Mouse (Mus musculus) embryonic facial prominence, embryonic 13.5 days (tissue): ENCODE measurements around the gene Gamt. TPM values are rescaled to one million over a fixed set of nuclear protein-coding genes. Genes with fewer than 3 reads are reported as not detected.
"Not testable (repeated sequence)": the region's sequence is repeated elsewhere in the genome, so short reads cannot be mapped to it uniquely, and the experiment has no call there.

Experiments used
- ATAC-seq: fragments of 200-750 bp; cut with Nextera tagmentation; 2 replicates; pipeline ENCODE4 v1.8.0; 2017; ENCODE audit warnings: low read depth; ENCODE audit not compliant: insufficient number of reproducible peaks, insufficient read depth, low FRiP score, low TSS enrichment
- H3K27ac ChIP-seq: fragments of 300-500 bp; sonication (generic); 2 replicates; pipeline ENCODE4 v1.5.1; 2015; ENCODE audit warnings: moderate library complexity, mild to moderate bottlenecking, inconsistent platforms
- H3K27me3 ChIP-seq: fragments of 300-500 bp; sonication (generic); 2 replicates; pipeline ENCODE4 v1.6.1; 2015; ENCODE audit warnings: mild to moderate bottlenecking, inconsistent platforms
- H3K36me3 ChIP-seq: fragments of 300-500 bp; sonication (generic); 2 replicates; pipeline ENCODE4 v1.6.1; 2015; ENCODE audit warnings: mild to moderate bottlenecking, inconsistent platforms
- H3K4me1 ChIP-seq: fragments of 300-500 bp; sonication (generic); 2 replicates; pipeline ENCODE4 v1.6.1; 2015; ENCODE audit warnings: inconsistent platforms
- H3K4me2 ChIP-seq: fragments of 300-500 bp; sonication (generic); 2 replicates; pipeline ENCODE4 v1.6.1; 2015; ENCODE audit warnings: moderate library complexity, mild to moderate bottlenecking, inconsistent platforms
- H3K4me3 ChIP-seq: fragments of 300-500 bp; sonication (generic); 2 replicates; pipeline ENCODE4 v1.5.1; 2015; ENCODE audit warnings: mild to moderate bottlenecking, inconsistent platforms
- H3K9ac ChIP-seq: fragments of 300-500 bp; sonication (generic); 2 replicates; pipeline ENCODE4 v1.6.1; 2015; ENCODE audit warnings: mild to moderate bottlenecking, inconsistent platforms
- H3K9me3 ChIP-seq: fragments of 300-500 bp; sonication (generic); 2 replicates; pipeline ENCODE4 v1.6.1; 2016; ENCODE audit warnings: inconsistent platforms
- WGBS: fragments of 180-500 bp; shearing (Covaris S2); methylation state at CpG from one replicate; pipeline ENCODE4 v1.1.7; 2015; ENCODE audit warnings: mixed read lengths; 5-methylcytosine and 5-hydroxymethylcytosine counted together
- polyA plus RNA-seq: library from polyadenylated mRNA; unstranded; fragments of >200 nt; fragmentation: Nextera tagmentation; extraction: Ambion mirVana; gene quantifications from 2 replicates; pipeline ENCODE4 v1.2.1, GENCODE M21; 2015

Gene Gamt
- polyA plus RNA-seq, 1 experiment from 2014 or later, result 27.2 TPM

- 87% methylated on average over 3 of the region's 3 CpGs for WGBS
- H3K4me3 ChIP-seq, result no peak overlapping the region
- 0 out of 2 replicates have a peak overlapping the region, but pooled peaks have one; percentile 6 for H3K9ac ChIP-seq
- no peak for ATAC-seq
- H3K27ac ChIP-seq, result no peak overlapping the region
- H3K9me3 ChIP-seq, result no peaks in the 10 kb centered on the region
- H3K4me1 ChIP-seq, result peaks cover 14% of the 10 kb centered on the region
- no peak overlapping the region for H3K4me2 ChIP-seq
- H3K36me3 ChIP-seq, result peaks cover 72% of the 10 kb centered on the region
- H3K27me3 ChIP-seq, result no peaks in the 10 kb centered on the region
These were observed 18.2 kb downstream of the Gamt start for GRCm38 (mm10) chr10:80242607-80243006.

DNA sequence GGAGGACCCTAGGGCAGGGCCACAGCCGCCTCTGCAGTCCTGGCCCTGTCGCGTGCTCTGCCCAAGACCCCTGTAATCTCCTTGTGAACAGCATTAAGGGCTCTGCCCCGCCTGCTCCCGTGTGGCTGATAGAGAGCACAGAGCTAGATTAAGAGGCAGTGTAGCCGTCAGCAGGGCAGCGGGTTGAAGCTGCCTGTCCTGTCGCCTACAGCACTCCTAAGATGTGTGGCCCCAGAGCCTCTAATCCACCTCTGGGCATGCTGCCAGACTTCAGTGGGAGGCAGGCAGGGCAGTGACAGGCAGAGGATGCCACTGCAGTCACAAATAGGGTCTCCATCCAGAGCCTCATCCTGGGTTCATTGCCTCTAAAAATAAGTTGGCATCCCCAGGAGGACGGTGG lies 18.7 kb downstream of the Gamt start:
- WGBS, result 78% methylated on average over 9 of the region's 9 CpGs
- no peak for ATAC-seq
- no peaks in the 10 kb centered on the region for H3K27me3 ChIP-seq

GRCm38 (mm10) chr10:80239791-80240190 lies 21.0 kb downstream of the Gamt start:
- 91% methylated on average over 6 of the region's 6 CpGs for WGBS

More for the DNA sequence above, 18.7 kb downstream of the Gamt start:
- Histone ChIP-seq H3K36me3 (peaks cover 78% of the 10 kb centered on the region), H3K4me2 (no peak overlapping the region), H3K9me3 (no peaks in the 10 kb centered on the region), H3K4me1 (peaks cover 14% of the 10 kb centered on the region), H3K4me3 (no peak overlapping the region), H3K9ac (peak overlapping the region; percentile 36; the same call in 1 of the 2 replicates), H3K27ac (0 out of 2 replicates have a peak overlapping the region, but pooled peaks have one; percentile 4)

DNA sequence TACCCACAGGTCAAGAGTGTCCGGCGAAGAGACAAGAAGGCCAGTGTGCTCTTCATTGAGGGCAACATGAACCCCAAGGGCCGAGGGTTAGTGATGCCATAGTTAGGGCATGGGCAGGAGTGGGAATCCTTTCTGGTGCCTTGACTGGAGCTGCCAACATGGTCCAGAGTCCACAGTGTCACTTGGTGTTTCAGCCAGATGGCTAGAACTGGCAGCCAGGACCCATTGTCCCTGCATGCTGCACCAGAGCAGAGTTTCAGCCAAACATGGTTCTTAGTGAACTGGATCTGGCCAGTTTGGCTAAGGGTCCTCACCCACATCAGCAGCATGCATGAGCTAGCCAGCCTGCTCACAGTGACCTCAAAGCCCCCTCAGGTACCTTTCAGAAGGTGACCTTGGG lies 22.5 kb downstream of the Gamt start:
- no peak for ATAC-seq
- Histone ChIP-seq H3K4me3 (no peak overlapping the region), H3K9me3 (no peaks in the 10 kb centered on the region), H3K4me1 (peaks cover 7% of the 10 kb centered on the region), H3K9ac (no peak overlapping the region), H3K4me2 (no peak overlapping the region), H3K36me3 (peaks cover 98% of the 10 kb centered on the region), H3K27ac (no peak overlapping the region), H3K27me3 (no peaks in the 10 kb centered on the region)
- 82% methylated on average over 3 of the region's 3 CpGs for WGBS

More at GRCm38 (mm10) chr10:80239791-80240190, 21.0 kb downstream of the Gamt start:
- peaks cover 98% of the 10 kb centered on the region for H3K36me3 ChIP-seq
- no peaks in the 10 kb centered on the region for H3K27me3 ChIP-seq
- no peaks in the 10 kb centered on the region for H3K9me3 ChIP-seq
- no peak overlapping the region for H3K9ac ChIP-seq
- H3K4me1 ChIP-seq, result 0 out of 2 replicates have a peak, but pooled peaks cover 5% of the 10 kb centered on the region
- no peak overlapping the region for H3K4me2 ChIP-seq
- H3K27ac ChIP-seq, result no peak overlapping the region
- no peak for ATAC-seq
- no peak overlapping the region for H3K4me3 ChIP-seq

DNA sequence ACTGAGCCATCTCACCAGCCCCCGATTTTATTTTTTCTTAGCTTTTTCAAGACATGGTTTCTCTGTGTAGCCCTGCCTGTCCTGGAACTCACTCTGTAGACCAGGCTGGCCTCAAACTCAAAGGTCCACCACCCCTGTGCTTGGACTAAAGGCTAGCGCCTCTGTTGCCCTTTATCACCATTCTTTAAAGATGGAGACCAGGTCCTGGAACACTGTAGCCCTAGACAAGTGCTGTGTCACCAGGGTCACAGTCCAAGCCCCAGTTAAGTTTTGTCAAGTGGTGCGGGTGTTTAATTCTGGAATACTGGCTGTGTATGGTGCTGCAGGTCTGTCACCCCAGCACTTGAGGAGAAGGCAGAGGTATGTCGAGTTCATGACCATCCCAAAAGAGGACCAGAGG lies 23.8 kb downstream of the Gamt start:
- Histone ChIP-seq H3K4me1 (peaks cover 19% of the 10 kb centered on the region), H3K36me3 (peaks cover 98% of the 10 kb centered on the region), H3K4me2 (no peak overlapping the region), H3K27ac (no peak overlapping the region), H3K9me3 (no peaks in the 10 kb centered on the region), H3K9ac (no peak overlapping the region; the same call in 1 of the 2 replicates), H3K27me3 (no peaks in the 10 kb centered on the region), H3K4me3 (no peak overlapping the region)
- no peak for ATAC-seq
- 93% methylated on average over 4 of the region's 4 CpGs for WGBS

GRCm38 (mm10) chr10:80236145-80236825 lies 24.5 kb downstream of the Gamt start:
- 96% methylated on average over 13 of the region's 13 CpGs for WGBS
- no peak for ATAC-seq
- H3K9me3 ChIP-seq, result no peaks in the 10 kb centered on the region
- no peak overlapping the region for H3K27ac ChIP-seq
- no peak overlapping the region for H3K9ac ChIP-seq
- no peak overlapping the region for H3K4me3 ChIP-seq
- no peak overlapping the region for H3K4me2 ChIP-seq
- H3K4me1 ChIP-seq, result peaks cover 18% of the 10 kb centered on the region
- H3K27me3 ChIP-seq, result no peaks in the 10 kb centered on the region
- H3K36me3 ChIP-seq, result peaks cover 98% of the 10 kb centered on the region

- no peaks in the 10 kb centered on the region for H3K9me3 ChIP-seq
- H3K9ac ChIP-seq, result peak overlapping the region; percentile 94
- peaks cover 41% of the 10 kb centered on the region for H3K36me3 ChIP-seq
- no peaks in the 10 kb centered on the region for H3K27me3 ChIP-seq
- ATAC-seq, result no peak
- peak overlapping the region; percentile 87 for H3K4me3 ChIP-seq
- peak overlapping the region; percentile 97 for H3K27ac ChIP-seq
- peaks cover 58% of the 10 kb centered on the region for H3K4me1 ChIP-seq
- 51% methylated on average over 15 of the region's 15 CpGs for WGBS
- peak overlapping the region; percentile 87 for H3K4me2 ChIP-seq
These were observed 32.7 kb downstream of the Gamt start for GRCm38 (mm10) chr10:80227877-80228775.

GRCm38 (mm10) chr10:80227166-80227539 lies 33.7 kb downstream of the Gamt start:
- no peaks in the 10 kb centered on the region for H3K9me3 ChIP-seq
- H3K27ac ChIP-seq, result peak overlapping the region; percentile 97
- H3K36me3 ChIP-seq, result peaks cover 31% of the 10 kb centered on the region
- H3K4me2 ChIP-seq, result peak overlapping the region; percentile 87
- 3% methylated on average over 10 of the region's 10 CpGs for WGBS
- ATAC-seq, result no peak
- H3K27me3 ChIP-seq, result no peaks in the 10 kb centered on the region
- peak overlapping the region; percentile 87 for H3K4me3 ChIP-seq
- H3K4me1 ChIP-seq, result peaks cover 48% of the 10 kb centered on the region
- H3K9ac ChIP-seq, result peak overlapping the region; percentile 94

DNA sequence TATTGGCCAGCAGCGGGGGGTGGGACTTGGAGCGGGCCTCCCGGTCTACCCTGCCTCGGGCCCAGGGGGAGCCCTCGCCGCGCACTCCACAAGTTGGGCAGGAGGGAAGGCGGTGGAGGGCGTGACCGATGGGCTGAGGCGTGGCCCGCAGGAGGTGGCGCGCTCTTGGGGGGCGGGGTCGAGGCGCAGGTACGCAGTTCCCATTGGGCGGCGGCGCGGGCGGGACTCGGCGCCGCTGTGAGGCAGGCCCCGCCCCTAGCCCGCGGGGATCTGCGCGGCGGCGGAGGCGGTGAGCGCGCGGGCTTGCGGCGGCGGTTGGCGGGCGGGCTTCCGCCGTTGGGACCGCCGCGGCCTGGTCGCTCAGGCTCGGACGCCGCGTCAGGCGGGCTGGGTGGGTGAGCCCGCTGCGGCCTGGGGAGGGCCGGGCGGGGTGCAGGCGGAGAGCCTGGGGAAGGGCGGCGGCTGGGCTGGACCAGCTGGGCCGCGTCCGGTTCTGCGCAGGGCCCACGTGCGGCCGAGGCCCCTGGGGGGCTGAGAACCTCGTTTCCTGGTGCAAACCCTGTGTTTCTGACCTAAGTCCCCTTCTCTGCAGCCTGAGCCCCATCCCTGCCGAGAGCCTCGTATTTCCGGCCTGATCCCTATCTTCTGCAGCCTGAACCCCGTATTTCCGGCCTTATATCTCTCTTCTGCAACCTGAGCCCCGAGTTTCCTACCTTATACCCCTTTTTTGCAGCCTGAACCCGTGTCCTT lies 34.2 kb downstream of the Gamt start, which contains the start of gene Mum1:
TSS of gene Mum1 (plus strand) at position 19 of the 750 bp plus-strand sequence.
- peak within 1 kb of the TSS; percentile 97 for H3K27ac ChIP-seq
- no peaks in the 10 kb centered on the region for H3K27me3 ChIP-seq
- H3K4me1 ChIP-seq, result peaks cover 46% of the 10 kb centered on the region
- peak; percentile 98 for ATAC-seq
- H3K36me3 ChIP-seq, result peaks cover 25% of the 10 kb centered on the region
- 0% methylated on average over 65 of the region's 75 CpGs for WGBS
- H3K9me3 ChIP-seq, result no peaks in the 10 kb centered on the region
- peak within 1 kb of the TSS; percentile 94 for H3K9ac ChIP-seq
- H3K4me2 ChIP-seq, result peak within 1 kb of the TSS; percentile 87
- peak within 1 kb of the TSS; percentile 87 for H3K4me3 ChIP-seq

DNA sequence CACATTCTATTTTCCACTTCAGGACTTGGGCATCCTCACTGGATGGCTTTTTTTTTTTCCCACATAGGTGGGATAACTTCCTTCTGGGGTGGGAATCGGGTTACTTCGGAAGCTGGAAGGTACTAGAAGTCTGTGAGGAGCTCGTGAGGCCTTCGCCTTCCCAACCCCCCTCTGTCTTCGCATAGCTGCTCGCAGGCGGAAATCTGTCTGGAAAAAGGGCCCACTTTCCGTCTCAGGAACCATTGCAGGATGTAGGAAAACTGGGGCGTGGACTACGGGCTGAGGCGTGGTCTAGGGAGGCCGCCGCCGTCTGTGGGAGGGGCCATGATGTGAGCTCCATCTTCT lies 34.8 kb downstream of the Gamt start:
- no peaks in the 10 kb centered on the region for H3K27me3 ChIP-seq
- ATAC-seq, result no peak
- no peaks in the 10 kb centered on the region for H3K9me3 ChIP-seq
- peaks cover 22% of the 10 kb centered on the region for H3K36me3 ChIP-seq
- peak overlapping the region; percentile 87 for H3K4me3 ChIP-seq
- peak overlapping the region; percentile 61; the same call in 1 of the 2 replicates for H3K9ac ChIP-seq
- peaks cover 47% of the 10 kb centered on the region for H3K4me1 ChIP-seq
- peak overlapping the region; percentile 87 for H3K4me2 ChIP-seq
- under 1% methylated on average over 14 of the region's 14 CpGs for WGBS
- peak overlapping the region; percentile 97 for H3K27ac ChIP-seq

DNA sequence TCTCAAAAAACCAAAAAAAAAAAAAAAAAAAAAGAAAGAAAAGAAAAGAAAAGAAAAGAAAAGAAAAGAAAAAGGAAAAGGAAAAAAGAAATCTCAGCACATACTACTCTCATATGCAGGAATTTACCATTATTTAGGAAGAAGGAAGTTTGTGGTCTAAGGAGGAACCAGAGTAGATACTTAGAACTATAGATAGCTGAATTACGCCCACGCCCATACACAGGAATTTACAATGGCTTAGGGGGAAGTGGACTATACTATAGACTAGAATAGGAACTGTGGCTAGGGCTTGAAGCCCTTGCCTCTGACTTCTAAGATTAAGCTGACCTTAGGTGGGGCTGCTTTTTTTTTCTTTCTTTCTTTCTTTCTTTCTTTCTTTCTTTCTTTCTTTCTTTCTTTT lies 37.7 kb downstream of the Gamt start:
- H3K36me3 ChIP-seq, H3K4me2 ChIP-seq, H3K27ac ChIP-seq, H3K9me3 ChIP-seq, ATAC-seq, H3K27me3 ChIP-seq, H3K4me3 ChIP-seq, H3K9ac ChIP-seq: not testable (repeated sequence)
- peaks cover 24% of the 10 kb centered on the region for H3K4me1 ChIP-seq
- 84% methylated on average over 2 of the region's 2 CpGs for WGBS
